Mouse (Mus musculus) hematopoietic multipotent progenitor cell, adult 10-12 weeks (in vitro differentiated cells): ENCODE data around the gene Rogdi. TPM values are rescaled to one million over a fixed set of nuclear protein-coding genes. Genes with fewer than 3 reads are reported as not detected.

Source experiments
- polyA plus RNA-seq: library from polyadenylated mRNA; stranded (reverse); fragments of >175 nt; gene quantifications from 2 replicates; pipeline ENCODE4 v1.2.3, GENCODE M21; 2012; ENCODE audit warnings: low replicate concordance

Rogdi gene
- 205 and 264 TPM in 2 replicates for polyA plus RNA-seq

DNA sequence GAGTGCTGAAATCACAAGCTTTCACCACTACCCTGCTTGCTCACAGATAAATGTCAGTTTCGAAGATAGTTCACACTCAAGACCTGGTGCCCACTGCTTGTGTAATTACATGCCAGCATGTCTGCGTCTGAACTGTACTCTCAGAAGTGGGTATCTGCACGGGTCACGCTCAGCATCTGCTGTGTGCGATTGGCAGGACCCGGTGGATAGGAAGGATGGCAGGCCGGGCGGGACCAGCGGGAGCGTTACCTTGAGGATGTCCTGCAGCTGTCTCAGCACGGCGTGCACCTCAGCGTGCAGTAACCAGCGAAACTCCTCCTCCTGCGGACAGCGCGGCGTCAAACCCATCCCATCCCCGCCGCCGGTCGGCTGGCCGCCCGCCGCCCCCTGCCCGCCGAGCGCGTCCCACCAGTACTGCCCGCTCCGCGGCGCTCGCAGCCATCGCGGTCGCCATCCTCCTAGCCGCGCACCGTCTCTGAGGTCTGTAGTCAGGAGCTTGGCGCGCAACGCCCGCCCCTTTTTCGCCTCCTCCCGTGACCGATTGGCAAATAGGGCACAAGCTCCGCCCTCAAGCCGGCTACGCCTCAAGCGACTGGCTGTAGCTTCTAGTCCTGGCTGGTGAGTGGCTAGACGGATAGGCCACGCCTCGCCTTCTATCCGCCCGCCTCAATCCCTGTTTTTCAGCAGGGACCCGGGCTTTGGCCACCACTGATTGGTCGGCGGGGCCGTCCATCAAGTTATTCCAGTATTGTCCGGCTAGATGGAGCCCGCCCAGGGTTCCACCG, at the start of gene Rogdi:
Rogdi (minus strand) TSS at position 500 of the 785 bp plus-strand sequence.

DNA sequence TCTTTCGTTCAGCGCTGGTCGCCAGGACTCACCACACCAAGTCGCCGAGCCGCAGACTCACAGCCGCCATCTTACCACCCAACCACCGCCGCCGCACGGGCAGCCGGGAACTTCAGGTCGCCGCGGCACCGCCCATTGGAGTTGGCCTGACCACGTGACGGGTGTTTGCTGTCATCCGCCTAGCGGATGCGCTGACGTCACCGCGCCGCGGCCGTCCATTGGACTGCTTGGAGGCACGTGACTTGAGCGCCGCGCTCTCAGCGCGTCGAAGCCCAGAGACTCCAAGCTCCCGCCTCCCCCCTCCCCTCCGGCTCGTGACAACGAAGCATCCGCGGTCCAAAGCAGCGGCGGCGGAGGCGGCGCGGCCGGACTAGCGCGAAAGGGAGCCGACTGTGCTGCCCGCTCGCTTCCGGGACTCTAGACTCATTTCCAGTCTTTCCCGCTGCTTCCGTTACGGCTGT, 36.5 kb upstream of the Rogdi start, which contains the start of the genes Glyr1 and Ubn1:
Glyr1 (minus strand) TSS at position 90 of the 461 bp plus-strand sequence.
Ubn1 (plus strand) TSS at position 284 of the 461 bp plus-strand sequence.

DNA sequence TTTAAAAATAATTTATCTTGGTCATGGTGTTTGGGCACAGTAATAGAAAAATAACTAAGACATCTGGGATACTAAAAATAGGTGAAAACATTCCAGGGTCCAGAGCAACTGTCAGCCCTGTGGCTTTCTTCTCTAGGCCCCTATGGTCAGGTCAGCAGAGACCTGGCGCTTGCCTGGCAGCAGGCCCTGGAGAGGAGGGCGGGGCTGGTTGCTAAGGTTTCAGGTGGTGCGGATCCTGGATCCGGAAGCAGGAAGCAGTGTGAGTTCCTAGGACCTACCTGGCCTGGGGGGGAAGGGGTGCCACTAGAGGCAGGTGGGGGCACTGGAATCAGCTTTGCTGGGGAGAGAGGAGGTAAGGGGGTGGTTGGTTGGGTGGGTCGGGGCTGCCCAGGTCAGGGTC, 6.3 kb downstream of the Rogdi start, which contains the start of gene Smim22:
Smim22 (plus strand) TSS at position 222 of the 400 bp plus-strand sequence.

DNA sequence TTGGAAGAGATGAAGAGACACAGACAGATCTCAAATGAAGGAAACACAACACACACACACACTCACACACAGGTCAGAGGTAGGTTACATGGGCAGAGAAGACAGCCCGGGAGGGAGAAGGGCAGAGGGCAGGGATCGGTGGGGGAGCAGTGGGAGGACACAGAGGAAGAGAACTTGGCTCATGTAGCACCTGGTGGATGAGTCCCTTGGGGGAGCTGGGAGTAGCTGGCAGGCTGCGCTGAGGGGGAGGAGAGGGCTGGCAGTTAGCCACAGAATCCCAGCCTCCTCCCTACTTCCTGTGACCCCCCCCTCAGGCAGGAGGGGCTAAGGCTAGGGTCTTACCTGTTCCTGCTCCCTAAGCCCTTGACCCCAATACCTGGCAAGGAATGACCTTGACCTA, 15.8 kb downstream of the Rogdi start, which contains the start of gene Sept12:
Sept12 (minus strand) TSS at position 300 of the 400 bp plus-strand sequence.

DNA sequence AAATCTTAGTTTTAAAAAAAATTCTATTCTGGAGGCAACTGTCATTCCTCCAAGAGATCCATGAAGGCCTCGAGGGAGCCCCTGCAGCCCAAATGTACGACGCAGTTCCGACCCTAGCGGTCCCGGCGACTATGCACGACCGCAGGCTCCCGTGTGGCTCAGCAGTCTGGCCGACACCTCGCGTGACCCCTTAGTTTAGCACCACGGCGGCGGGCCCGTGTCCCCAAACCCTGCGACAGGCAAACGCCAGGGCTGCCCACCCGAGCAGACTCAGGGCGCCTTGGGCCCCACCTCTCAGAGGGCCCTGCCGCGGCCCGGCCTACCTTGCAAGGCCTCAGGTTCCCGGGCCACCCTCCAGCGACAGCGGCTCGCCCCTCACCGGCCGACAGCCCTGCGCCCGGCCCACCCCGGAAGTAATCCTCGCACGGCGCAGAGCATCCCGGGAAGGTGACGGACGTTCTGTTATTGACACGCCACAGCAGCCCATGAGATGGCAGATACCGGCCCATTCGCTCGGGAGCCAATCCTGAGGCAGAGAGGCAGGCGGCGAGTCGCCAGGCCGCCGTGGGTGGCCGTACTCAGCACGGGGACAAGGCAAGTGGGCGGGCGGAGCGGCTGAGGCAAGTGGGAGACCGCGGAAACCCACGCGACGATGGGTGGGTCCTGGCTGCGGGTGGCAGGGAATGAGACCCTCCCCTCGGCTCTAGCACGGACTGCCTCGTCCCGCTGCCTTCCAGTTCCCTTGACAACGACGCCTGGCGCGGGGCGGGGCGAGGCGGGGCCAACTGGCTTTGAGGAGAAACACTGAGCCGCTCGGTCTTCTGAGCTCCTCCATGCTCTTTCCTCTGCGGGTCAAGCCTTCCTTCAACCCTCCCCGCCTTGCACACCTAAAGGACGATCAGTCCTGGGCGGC, 49.3 kb downstream of the Rogdi start, which contains the start of gene Anks3:
Anks3 (minus strand) TSS at position 409 of the 913 bp plus-strand sequence.

Other genes starting within 250 kb of the Rogdi start
- 47.1 and 78.2 TPM in 2 replicates for gene Cdip1, start 223.3 kb downstream of the Rogdi start, polyA plus RNA-seq
- not detected in 2 replicates for gene 4930562C15Rik, start 178.1 kb downstream of the Rogdi start, polyA plus RNA-seq
- gene Ubald1, start 133.2 kb downstream of the Rogdi start, polyA plus RNA-seq, result 248 and 524 TPM in 2 replicates
- gene Mgrn1, start 127.3 kb downstream of the Rogdi start, polyA plus RNA-seq, result 47.2 and 75.1 TPM in 2 replicates
- gene Nudt16l1, start 74.8 kb downstream of the Rogdi start, polyA plus RNA-seq, result 29.1 and 39.8 TPM in 2 replicates
- 44.5 and 87.9 TPM in 2 replicates for gene Anks3, start 49.3 kb downstream of the Rogdi start, polyA plus RNA-seq
- gene Sept12, start 15.7 kb downstream of the Rogdi start, polyA plus RNA-seq, result not detected in 2 replicates
- not detected in 2 replicates for gene Smim22, start 6.3 kb downstream of the Rogdi start, polyA plus RNA-seq
- 14.7 and 34.6 TPM in 2 replicates for gene Glyr1, start 36.3 kb upstream of the Rogdi start, polyA plus RNA-seq
- 21.6 and 26.2 TPM in 2 replicates for gene Ubn1, start 36.5 kb upstream of the Rogdi start, polyA plus RNA-seq
- gene Ppl, start 118.9 kb upstream of the Rogdi start, polyA plus RNA-seq, result 1.9 and 3.0 TPM in 2 replicates
- 0.09 TPM in 1 of 2 replicates, not detected in the other for gene Sec14l5, start 133.6 kb upstream of the Rogdi start, polyA plus RNA-seq
- gene Nagpa, start 190.5 kb upstream of the Rogdi start, polyA plus RNA-seq, result 35.6 and 64.5 TPM in 2 replicates
- 1.3 TPM in 1 of 2 replicates, not detected in the other for gene AU021092, start 208.7 kb upstream of the Rogdi start, polyA plus RNA-seq
- 12.9 and 22.3 TPM in 2 replicates for gene Alg1, start 220.1 kb upstream of the Rogdi start, polyA plus RNA-seq
- 3.2 and 6.1 TPM in 2 replicates for gene Eef2kmt, start 242.4 kb upstream of the Rogdi start, polyA plus RNA-seq